ENCODE assay signal across 15 mouse cellular contexts in genomic region chr10:119483766-119484165, GRCm38 (mm10). TPM values are rescaled to one million over a fixed set of nuclear protein-coding genes. Genes with fewer than 3 reads are reported as not detected.
DNase-seq lines count a peak whose midpoint lies in the region; ATAC-seq and TF ChIP-seq lines count a peak whose summit lies in the region.
"Had no signal": no experiment of that assay in that cellular context is flagged by ENCODE, and none has a peak within 500 bp of the region (broad histone marks: within the 10 kb centered on the region; RNA-seq: fewer than 3 reads in every experiment).

No protein-coding gene starts in this region.

- DNase-seq in ES-E14 (ENCODE audit: low read depth, low spot score): peak; percentile 47
- peak; percentile 6 for DNase-seq in brain, adult 2 months (ENCODE audit: low read depth, low spot score)
- no peak for DNase-seq in cerebellum, adult 11-12 months
- no peak for DNase-seq in liver, postnatal 0 days
- no peak for DNase-seq in kidney, adult 9 months
- DNase-seq: cerebellum, adult 8-10 months; kidney, postnatal 14 days had no signal

- 3% methylated on average over 6 of the region's 6 CpGs for WGBS in forebrain, embryonic 15.5 days
- 8% methylated on average over 6 of the region's 6 CpGs for WGBS in midbrain, embryonic 12.5 days
- WGBS in liver, embryonic 12.5 days (ENCODE audit: insufficient replicate concordance): 42% methylated on average over 6 of the region's 6 CpGs
- 36% methylated on average over 6 of the region's 6 CpGs for WGBS in liver, postnatal 0 days (ENCODE audit: insufficient replicate concordance)

- H3K27ac ChIP-seq in ES-E14 (ENCODE audit: insufficient read depth, low read depth, low read length, poor library complexity, severe bottlenecking): no peak overlapping the region
- H3K27ac ChIP-seq in forebrain, embryonic 15.5 days (replicated peaks): peak overlapping the region; percentile 25
- 0 out of 2 replicates have a peak overlapping the region, but pooled peaks have one; percentile 25 for H3K27ac ChIP-seq in midbrain, embryonic 12.5 days (replicated peaks)
- no peak overlapping the region for H3K27ac ChIP-seq in liver, embryonic 12.5 days
- no peak overlapping the region for H3K27ac ChIP-seq in liver, postnatal 0 days (ENCODE audit: low read depth)
- H3K27ac ChIP-seq: liver, embryonic 14.5 days; macrophage; stomach, embryonic 15.5 days had no signal

- TF ChIP-seq CTCF in liver, postnatal 0 days (IDR thresholded peaks at IDR 0.05; ENCODE audit: low read depth): no peak

- H3K36me3 ChIP-seq in ES-E14 (ENCODE audit: control insufficient read depth, insufficient read depth, low read length, poor library complexity, severe bottlenecking): no peaks in the 10 kb centered on the region
- no peaks in the 10 kb centered on the region for H3K36me3 ChIP-seq in forebrain, embryonic 15.5 days
- no peaks in the 10 kb centered on the region for H3K36me3 ChIP-seq in midbrain, embryonic 12.5 days
- no peaks in the 10 kb centered on the region for H3K36me3 ChIP-seq in liver, embryonic 12.5 days
- no peaks in the 10 kb centered on the region for H3K36me3 ChIP-seq in liver, postnatal 0 days (replicated peaks; ENCODE audit: insufficient read depth, low read length)
- H3K36me3 ChIP-seq: heart, embryonic 12.5 days; stomach, embryonic 15.5 days had no signal

- H3K4me2 ChIP-seq in forebrain, embryonic 15.5 days (replicated peaks): no peak overlapping the region
- H3K4me2 ChIP-seq in midbrain, embryonic 12.5 days (replicated peaks): peak overlapping the region; percentile 27; the same call in 1 of the 2 replicates
- no peak overlapping the region for H3K4me2 ChIP-seq in liver, embryonic 12.5 days
- no peak overlapping the region for H3K4me2 ChIP-seq in liver, postnatal 0 days (ENCODE audit: low read depth, low read length)
- H3K4me2 ChIP-seq: heart, embryonic 12.5 days; stomach, embryonic 15.5 days had no signal

- in situ Hi-C loops in ES-E14 (cut with MboI; ENCODE audit: low sequenced_read_pairs in 2 of 2, unreplicated experiment in 2 of 2): no loop called here

- H3K27me3 ChIP-seq in forebrain, embryonic 15.5 days: no peaks in the 10 kb centered on the region
- no peaks in the 10 kb centered on the region for H3K27me3 ChIP-seq in midbrain, embryonic 12.5 days
- no peaks in the 10 kb centered on the region for H3K27me3 ChIP-seq in liver, embryonic 12.5 days (replicated peaks)
- H3K27me3 ChIP-seq in liver, postnatal 0 days (ENCODE audit: insufficient read depth, low read length): no peaks in the 10 kb centered on the region
- H3K27me3 ChIP-seq: heart, embryonic 12.5 days; stomach, embryonic 15.5 days had no signal

- ATAC-seq in forebrain, embryonic 15.5 days (replicated peaks): 0 out of 2 replicates have a peak, but pooled peaks have one; percentile 23
- 0 out of 2 replicates have a peak, but pooled peaks have one; percentile 34 for ATAC-seq in midbrain, embryonic 12.5 days (ENCODE audit: low FRiP score, low read depth)
- no peak for ATAC-seq in liver, embryonic 12.5 days
- no peak for ATAC-seq in liver, postnatal 0 days

- H3K4me1 ChIP-seq in ES-E14 (ENCODE audit: control insufficient read depth in 2 of 2, insufficient read depth in 2 of 2, low read length in 2 of 2, poor library complexity in 1 of 2): peaks cover 2 to 6% of the 10 kb centered on the region in 2 experiments; a peak in 2 of 4 replicates
- peaks cover 16% of the 10 kb centered on the region for H3K4me1 ChIP-seq in forebrain, embryonic 15.5 days
- peaks cover 19% of the 10 kb centered on the region for H3K4me1 ChIP-seq in midbrain, embryonic 12.5 days
- H3K4me1 ChIP-seq in liver, embryonic 12.5 days: no peaks in the 10 kb centered on the region
- H3K4me1 ChIP-seq in liver, postnatal 0 days (ENCODE audit: insufficient read depth): no peaks in the 10 kb centered on the region
- H3K4me1 ChIP-seq: stomach, embryonic 15.5 days had no signal

- H3K4me3 ChIP-seq in ES-E14 (ENCODE audit: insufficient read depth in 1 of 2, low read depth in 1 of 2, low read length in 2 of 2, poor library complexity in 1 of 2, severe bottlenecking in 1 of 2): no peak overlapping the region
- no peak overlapping the region for H3K4me3 ChIP-seq in forebrain, embryonic 15.5 days
- H3K4me3 ChIP-seq in midbrain, embryonic 12.5 days: no peak overlapping the region
- no peak overlapping the region for H3K4me3 ChIP-seq in liver, embryonic 12.5 days
- H3K4me3 ChIP-seq in liver, postnatal 0 days (ENCODE audit: low read depth, low read length): no peak overlapping the region
- H3K4me3 ChIP-seq: heart, embryonic 12.5 days; stomach, embryonic 15.5 days had no signal

- H3K9ac ChIP-seq in ES-E14 (ENCODE audit: insufficient read depth, low read depth, low read length, poor library complexity, severe bottlenecking): no peak overlapping the region
- H3K9ac ChIP-seq in forebrain, embryonic 15.5 days (replicated peaks): no peak overlapping the region
- H3K9ac ChIP-seq in midbrain, embryonic 12.5 days (replicated peaks): no peak overlapping the region; the same call in 1 of the 2 replicates
- H3K9ac ChIP-seq in liver, embryonic 12.5 days: no peak overlapping the region
- H3K9ac ChIP-seq in liver, postnatal 0 days (replicated peaks): no peak overlapping the region
- H3K9ac ChIP-seq: heart, embryonic 12.5 days; liver, embryonic 14.5 days; stomach, embryonic 15.5 days had no signal

- TF ChIP-seq EP300 in liver, postnatal 0 days (IDR thresholded peaks at IDR 0.05; ENCODE audit: low read depth): no peak

- no peaks in the 10 kb centered on the region for H3K9me3 ChIP-seq in ES-E14 (ENCODE audit: control insufficient read depth, insufficient read depth, low read depth, low read length)
- no peaks in the 10 kb centered on the region for H3K9me3 ChIP-seq in forebrain, embryonic 15.5 days
- H3K9me3 ChIP-seq in midbrain, embryonic 12.5 days: no peaks in the 10 kb centered on the region
- no peaks in the 10 kb centered on the region for H3K9me3 ChIP-seq in liver, embryonic 12.5 days (replicated peaks)
- no peaks in the 10 kb centered on the region for H3K9me3 ChIP-seq in liver, postnatal 0 days (ENCODE audit: low read length)
- H3K9me3 ChIP-seq: heart, embryonic 12.5 days; stomach, embryonic 15.5 days had no signal

TF ChIP-seq in ES-E14, 5 proteins besides CTCF, POLR2A, EP300 and RAD21:
- TF ChIP-seq ZNF384 (IDR thresholded peaks at IDR 0.05; ENCODE audit: low read depth, low read length): 0 out of 2 replicates have a peak, but pooled peaks have one; percentile 26
- no peak for TF ChIP-seq HCFC1 (IDR thresholded peaks at IDR 0.05; ENCODE audit: borderline replicate concordance, insufficient read depth, low read length)

RNA-seq across cellular contexts. Expression of gene Grip1, which starts 30.1 kb away (rescaled TPM):
- 4.2 and 4.3 TPM in 2 replicates for total RNA-seq in ES-E14 (2012; rRNA removed)
- 19.1 and 19.2 TPM in 2 replicates for polyA plus RNA-seq in forebrain, embryonic 15.5 days (2015; fragmentation: Nextera tagmentation; extraction: Ambion mirVana)
- polyA plus RNA-seq in midbrain, embryonic 12.5 days (2016; fragmentation: Nextera tagmentation; extraction: Ambion mirVana): 12.7 and 13.1 TPM in 2 replicates
- polyA plus RNA-seq in liver, embryonic 12.5 days (2016; fragmentation: Nextera tagmentation; extraction: Ambion mirVana): 0.86 and 1.1 TPM in 2 replicates
- polyA plus RNA-seq in liver, postnatal 0 days (2015; fragmentation: Nextera tagmentation; extraction: Ambion mirVana): 0.86 and 0.88 TPM in 2 replicates
- total RNA-seq: gastrocnemius, adult 18-20 months had no signal
- polyA plus RNA-seq: macrophage had no signal

Comparison
In these comparisons a context has a peak if more than half of its experiments do, and no peak if none do; other contexts are left out.
1. DNase-seq: peak in ES-E14 (single experiment) and brain, adult 2 months (single experiment); none in cerebellum, adult 11-12 months (single experiment), liver, postnatal 0 days (single experiment) and kidney, adult 9 months (single experiment).
2. H3K27ac ChIP-seq: peak in forebrain, embryonic 15.5 days (single experiment) and midbrain, embryonic 12.5 days (single experiment); none in ES-E14 (single experiment), liver, embryonic 12.5 days (single experiment) and liver, postnatal 0 days (single experiment).
3. ATAC-seq: peak in forebrain, embryonic 15.5 days (single experiment) and midbrain, embryonic 12.5 days (single experiment); none in liver, embryonic 12.5 days (single experiment) and liver, postnatal 0 days (single experiment).